ENCODE assay signal across 15 mouse cellular contexts in genomic region chr6:140102043-140102442, GRCm38 (mm10).
"Had no signal": no experiment of that assay in that cellular context is flagged by ENCODE, and none has a peak within 500 bp of the region (broad histone marks: within the 10 kb centered on the region; RNA-seq: fewer than 3 reads in every experiment).

No protein-coding gene starts in this region.

- H3K4me1 ChIP-seq: limb, embryonic 12.5 days; liver, embryonic 15.5 days; megakaryocyte, embryonic 14.5 days; midbrain, embryonic 12.5 days had no signal

- H3K36me3 ChIP-seq: limb, embryonic 12.5 days; liver, embryonic 15.5 days; midbrain, embryonic 12.5 days had no signal

- H3K27me3 ChIP-seq: limb, embryonic 12.5 days; liver, embryonic 15.5 days; megakaryocyte, embryonic 14.5 days; midbrain, embryonic 12.5 days had no signal

- H3K27ac ChIP-seq: kidney, postnatal 0 days; limb, embryonic 12.5 days; liver, embryonic 15.5 days; macrophage; midbrain, embryonic 12.5 days had no signal

- H3K9me3 ChIP-seq: limb, embryonic 12.5 days; liver, embryonic 15.5 days; midbrain, embryonic 12.5 days had no signal

- H3K9ac ChIP-seq: limb, embryonic 12.5 days; liver, embryonic 15.5 days; midbrain, embryonic 12.5 days had no signal

- H3K4me2 ChIP-seq: limb, embryonic 12.5 days; liver, embryonic 11.5 days; liver, embryonic 15.5 days; midbrain, embryonic 12.5 days had no signal

- DNase-seq: kidney, adult 11 months; kidney, adult 9 months; kidney, postnatal 36 days; lung, adult 2 months; lung, postnatal 10 days; right cerebral cortex, postnatal 14 days; thymus, adult 2 months; thymus, postnatal 36 days had no signal

- H3K4me3 ChIP-seq: limb, embryonic 12.5 days; liver, embryonic 15.5 days; megakaryocyte, embryonic 14.5 days; midbrain, embryonic 12.5 days had no signal
